ENCODE assay signal across 8 mouse cellular contexts in genomic region chr11:4578682-4579081, GRCm38 (mm10). TPM values are rescaled to one million over a fixed set of nuclear protein-coding genes. Genes with fewer than 3 reads are reported as not detected.
DNase-seq lines count a peak whose midpoint lies in the region; TF ChIP-seq lines count a peak whose summit lies in the region.
"Had no signal": no experiment of that assay in that cellular context is flagged by ENCODE, and none has a peak within 500 bp of the region (broad histone marks: within the 10 kb centered on the region; RNA-seq: fewer than 3 reads in every experiment).

No protein-coding gene starts in this region.

- peak; percentile 28 to 52 for DNase-seq in lung, adult 18-20 months
- DNase-seq in lung, adult 2 months: no peak
- DNase-seq in adrenal gland, postnatal 25 days: peak; percentile 85
- peak; percentile 78 for DNase-seq in gastrocnemius, adult 2 months
- peak; percentile 63 for DNase-seq in liver, adult 2 months (ENCODE audit: extremely low read depth, low read depth, low spot score)
- DNase-seq in embryo, embryonic 11 days: no peak
- no peak for DNase-seq in forebrain, embryonic 10.5 days (ENCODE audit: extremely low spot score, low spot score)

- H3K36me3 ChIP-seq in liver, adult 2 months (ENCODE audit: control insufficient read depth, insufficient read depth, low read length): no peaks in the 10 kb centered on the region
- H3K36me3 ChIP-seq in forebrain, embryonic 10.5 days (replicated peaks): peaks cover 3% of the 10 kb centered on the region; the same call in 1 of the 2 replicates

- peaks cover 18% of the 10 kb centered on the region for H3K79me2 ChIP-seq in liver, adult 2 months (ENCODE audit: control insufficient read depth, insufficient read depth, low read length)

- H3K4me3 ChIP-seq in lung, adult 2 months (replicated peaks; ENCODE audit: extremely low read depth, low read depth, low read length): no peak overlapping the region
- H3K4me3 ChIP-seq in gastrocnemius, adult 2 months: peak overlapping the region; percentile 13; the same call in 1 of the 2 replicates
- no peak overlapping the region for H3K4me3 ChIP-seq in liver, adult 2 months (ENCODE audit: insufficient read depth, low read depth, low read length)
- no peak overlapping the region for H3K4me3 ChIP-seq in forebrain, embryonic 10.5 days

- H3K27ac ChIP-seq in gastrocnemius, adult 2 months: peak overlapping the region; percentile 80
- H3K27ac ChIP-seq in liver, adult 2 months (replicated peaks; ENCODE audit: insufficient read depth, low read depth, low read length): no peak overlapping the region
- no peak overlapping the region for H3K27ac ChIP-seq in forebrain, embryonic 10.5 days

- H3K4me1 ChIP-seq in lung, adult 2 months (ENCODE audit: control insufficient read depth, insufficient read depth, low read length): peaks cover 12% of the 10 kb centered on the region
- peaks cover 1% of the 10 kb centered on the region; the same call in 1 of the 2 replicates for H3K4me1 ChIP-seq in liver, adult 2 months (ENCODE audit: control insufficient read depth, insufficient read depth, low read length)
- H3K4me1 ChIP-seq in forebrain, embryonic 10.5 days: peaks cover 6% of the 10 kb centered on the region

- no peak for TF ChIP-seq POLR2A in lung, adult 2 months (IDR thresholded peaks at IDR 0.05; ENCODE audit: borderline replicate concordance, extremely low read depth, low read depth, low read length)
- TF ChIP-seq POLR2A in liver, adult 2 months (IDR thresholded peaks at IDR 0.05; ENCODE audit: extremely low read depth, insufficient read depth, low read length): no peak

- intact Hi-C loops in gastrocnemius, adult 2 months (cut with DNase I): no loop called here

- 38% methylated on average over 2 of the region's 2 CpGs for WGBS in lung, adult 2 months
- 28% methylated on average over 2 of the region's 2 CpGs for WGBS in liver, adult 2 months
- WGBS in forebrain, embryonic 10.5 days: 93% methylated on average over 2 of the region's 2 CpGs

- TF ChIP-seq CTCF in lung, adult 2 months (IDR thresholded peaks at IDR 0.05; ENCODE audit: insufficient read depth, low read length): no peak
- no peak for TF ChIP-seq CTCF in gastrocnemius, adult 2 months (IDR thresholded peaks at IDR 0.05)
- no peak for TF ChIP-seq CTCF in liver, adult 2 months (IDR thresholded peaks at IDR 0.05; ENCODE audit: low read depth, low read length)

- no peaks in the 10 kb centered on the region for H3K9me3 ChIP-seq in forebrain, embryonic 10.5 days

- no peaks in the 10 kb centered on the region for H3K27me3 ChIP-seq in liver, adult 2 months (ENCODE audit: control insufficient read depth, insufficient read depth, low read length)
- H3K27me3 ChIP-seq in forebrain, embryonic 10.5 days (ENCODE audit: poor library complexity, severe bottlenecking): no peaks in the 10 kb centered on the region

- H3K9ac ChIP-seq in liver, adult 2 months (ENCODE audit: low read depth, low read length): no peak overlapping the region

RNA-seq across cellular contexts. Expression of gene Mtmr3, which starts 16.0 kb away (rescaled TPM):
- 33.9 and 44.1 TPM in 2 replicates for polyA plus RNA-seq in lung, adult 2 months (2012; rRNA removed)
- 60.1 and 68.0 TPM in 2 replicates for total RNA-seq in adrenal gland, postnatal 25 days (2021)
- 10 to 100 TPM; 48.1 to 49.5 TPM for total RNA-seq in gastrocnemius, adult 2 months (2021)
- total RNA-seq in liver, adult 2 months (2014; rRNA removed): 19.4 and 22.9 TPM in 2 replicates
- 10.0 and 12.4 TPM in 2 replicates for polyA plus RNA-seq in liver, adult 2 months (2012; rRNA removed)
- polyA plus RNA-seq in forebrain, embryonic 10.5 days (2016; fragmentation: Nextera tagmentation; extraction: Ambion mirVana): 28.0 and 29.4 TPM in 2 replicates

RNA-seq across cellular contexts. Expression of gene Gm11032, which starts 41.2 kb away (rescaled TPM):
- polyA plus RNA-seq in lung, adult 2 months (2012; rRNA removed): not detected in 2 replicates
- total RNA-seq in adrenal gland, postnatal 25 days (2021): not detected in 2 replicates
- not detected for total RNA-seq in gastrocnemius, adult 2 months (2021)
- not detected in 2 replicates for total RNA-seq in liver, adult 2 months (2014; rRNA removed)
- polyA plus RNA-seq in liver, adult 2 months (2012; rRNA removed): not detected in 2 replicates
- polyA plus RNA-seq in forebrain, embryonic 10.5 days (2016; fragmentation: Nextera tagmentation; extraction: Ambion mirVana): not detected in 2 replicates
- total RNA-seq: layer of hippocampus, adult 8-10 months had no signal

RNA-seq across cellular contexts. Expression of gene Ascc2, which starts 58.9 kb away (rescaled TPM):
- polyA plus RNA-seq in lung, adult 2 months (2012; rRNA removed): 23.5 and 34.0 TPM in 2 replicates
- total RNA-seq in adrenal gland, postnatal 25 days (2021): 47.8 and 48.2 TPM in 2 replicates
- total RNA-seq in gastrocnemius, adult 2 months (2021): 10 to 100 TPM; 14.4 to 16.7 TPM
- 8.5 and 12.4 TPM in 2 replicates for total RNA-seq in liver, adult 2 months (2014; rRNA removed)
- 9.7 and 9.9 TPM in 2 replicates for polyA plus RNA-seq in liver, adult 2 months (2012; rRNA removed)
- 38.1 and 38.7 TPM in 2 replicates for polyA plus RNA-seq in forebrain, embryonic 10.5 days (2016; fragmentation: Nextera tagmentation; extraction: Ambion mirVana)

Comparison
In these comparisons a context has a peak if more than half of its experiments do, and no peak if none do; other contexts are left out.
1. DNase-seq: peak in lung, adult 18-20 months (2 of 2), adrenal gland, postnatal 25 days (single experiment), gastrocnemius, adult 2 months (single experiment) and liver, adult 2 months (single experiment); none in lung, adult 2 months (single experiment), embryo, embryonic 11 days (single experiment) and forebrain, embryonic 10.5 days (single experiment).